Mouse (Mus musculus): Measurements from ENCODE around the gene Hsd17b7. TPM values are rescaled to one million over a fixed set of nuclear protein-coding genes. Genes with fewer than 3 reads are reported as not detected.

Gene Hsd17b7
- polyA plus RNA-seq (2015; fragmentation: Illumina TruSeq; extraction: RNeasy Lipid Tissue Mini Kit (QIAGEN cat#74804); ENCODE audit: low read depth, low replicate concordance), result 14.4 TPM

GRCm38 (mm10) chr1:169968792-169969515, at the start of gene Hsd17b7:
Gene Hsd17b7, minus strand, starts transcription at chr1:169969241.

GRCm38 (mm10) chr1:169928454-169928971, 40.5 kb downstream of the Hsd17b7 start, which contains the start of gene Ccdc190:
Gene Ccdc190, plus strand, starts transcription at chr1:169928648.

Other genes with a start within 250 kb of the Hsd17b7 start
- gene Rgs4, start 221.6 kb downstream of the Hsd17b7 start, polyA plus RNA-seq (2015; fragmentation: Illumina TruSeq; extraction: RNeasy Lipid Tissue Mini Kit (QIAGEN cat#74804); ENCODE audit: low read depth, low replicate concordance), result 597 TPM
- 29.2 TPM for gene Ccdc190, start 40.6 kb downstream of the Hsd17b7 start, polyA plus RNA-seq (2015; fragmentation: Illumina TruSeq; extraction: RNeasy Lipid Tissue Mini Kit (QIAGEN cat#74804); ENCODE audit: low read depth, low replicate concordance)
- 3.4 TPM for gene Ddr2, start 141.5 kb upstream of the Hsd17b7 start, polyA plus RNA-seq (2015; fragmentation: Illumina TruSeq; extraction: RNeasy Lipid Tissue Mini Kit (QIAGEN cat#74804); ENCODE audit: low read depth, low replicate concordance)
- gene Uap1, start 205.7 kb upstream of the Hsd17b7 start, polyA plus RNA-seq (2015; fragmentation: Illumina TruSeq; extraction: RNeasy Lipid Tissue Mini Kit (QIAGEN cat#74804); ENCODE audit: low read depth, low replicate concordance), result 56.7 TPM
- 92.2 TPM for gene Uhmk1, start 246.2 kb upstream of the Hsd17b7 start, polyA plus RNA-seq (2015; fragmentation: Illumina TruSeq; extraction: RNeasy Lipid Tissue Mini Kit (QIAGEN cat#74804); ENCODE audit: low read depth, low replicate concordance)